Mouse (Mus musculus) bone marrow, adult 2 months (tissue): ENCODE measurements around the gene Ntsr1. TPM values are rescaled to one million over a fixed set of nuclear protein-coding genes. Genes with fewer than 3 reads are reported as not detected.

ENCODE experiments used
- H3K27ac ChIP-seq: fragments of 200-500 bp; 2 replicates; pipeline ENCODE4 v1.5.1; 2012; ENCODE audit warnings: low read depth, mild to moderate bottlenecking, control low read depth, inconsistent platforms, low read length; ENCODE audit not compliant: control insufficient read depth, poor library complexity, insufficient read depth
- H3K4me1 ChIP-seq: fragments of 200-500 bp; 2 replicates; pipeline ENCODE4 v1.6.1; 2011; ENCODE audit warnings: low read length; ENCODE audit not compliant: control insufficient read depth, insufficient read depth
- H3K4me3 ChIP-seq: fragments of 200-500 bp; replicated peaks from 2 replicates; pipeline ENCODE3; 2011; ENCODE audit warnings: mild to moderate bottlenecking, low read depth, low read length, control low read depth; ENCODE audit not compliant: control insufficient read depth
- CTCF ChIP-seq: fragments of 200-500 bp; IDR thresholded peaks from 2 replicates; pipeline ENCODE4 v1.5.1; 2011; ENCODE audit warnings: low read length, control low read depth; ENCODE audit not compliant: control insufficient read depth, insufficient read depth
- POLR2A ChIP-seq: fragments of 200-500 bp; IDR thresholded peaks from 2 replicates; pipeline ENCODE4 v1.6.1; 2011; ENCODE audit warnings: low read depth, mild to moderate bottlenecking, control low read depth, low read length, borderline replicate concordance; ENCODE audit not compliant: control insufficient read depth
- WGBS: fragments of 180-500 bp; shearing (Covaris S2); methylation state at CpG from one replicate; pipeline ENCODE4 v1.1.7; 2018; 5-methylcytosine and 5-hydroxymethylcytosine counted together
- polyA plus RNA-seq: library from polyadenylated mRNA; stranded (reverse); fragments of >200 nt; gene quantifications from 2 replicates; pipeline ENCODE4 v1.2.4, GENCODE M21; 2011; ENCODE audit warnings: low replicate concordance; ENCODE audit not compliant: missing spikeins, insufficient read depth, insufficient read length

The Ntsr1 gene
- polyA plus RNA-seq, 1 experiment = not detected

- 30% methylated on average over 3 of the region's 3 CpGs for WGBS
- Histone ChIP-seq H3K4me3 (no peak overlapping the region), H3K4me1 (no peaks in the 10 kb centered on the region; the same call in 1 of the 2 replicates), H3K27ac (no peak overlapping the region)
- no peak for TF ChIP-seq POLR2A
- TF ChIP-seq CTCF = no peak
Measured at GRCm38 (mm10) chr2:180556470-180556869, 56.7 kb downstream of the Ntsr1 start.

GRCm38 (mm10) chr2:180560245-180560644, 60.5 kb downstream of the Ntsr1 start:
- Histone ChIP-seq H3K4me1 (no peaks in the 10 kb centered on the region; the same call in 1 of the 2 replicates), H3K27ac (no peak overlapping the region), H3K4me3 (no peak overlapping the region)
- TF ChIP-seq POLR2A = no peak
- TF ChIP-seq CTCF = peak; percentile 63
- WGBS = 54% methylated on average over 5 of the region's 5 CpGs

GRCm38 (mm10) chr2:180562146-180562545, 62.4 kb downstream of the Ntsr1 start:
- WGBS = 52% methylated on average over 5 of the region's 5 CpGs
- Histone ChIP-seq H3K4me1 (no peaks in the 10 kb centered on the region), H3K27ac (no peak overlapping the region), H3K4me3 (no peak overlapping the region)
- TF ChIP-seq POLR2A (no peak), CTCF (no peak)

- Histone ChIP-seq H3K4me1 (no peaks in the 10 kb centered on the region), H3K27ac (no peak overlapping the region), H3K4me3 (no peak overlapping the region)
- TF ChIP-seq POLR2A (no peak), CTCF (no peak)
- WGBS = 58% methylated on average over 6 of the region's 6 CpGs
Measured at GRCm38 (mm10) chr2:180563296-180563695, 63.5 kb downstream of the Ntsr1 start.

- no peak for TF ChIP-seq POLR2A
- no peak for TF ChIP-seq CTCF
Measured at GRCm38 (mm10) chr2:180563841-180564240, 64.1 kb downstream of the Ntsr1 start.

GRCm38 (mm10) chr2:180566240-180566913, 66.6 kb downstream of the Ntsr1 start:
- WGBS = 34% methylated on average over 13 of the region's 13 CpGs
- H3K4me3 ChIP-seq = no peak overlapping the region
- no peaks in the 10 kb centered on the region for H3K4me1 ChIP-seq
- no peak overlapping the region for H3K27ac ChIP-seq
- peak; percentile 77 for TF ChIP-seq CTCF
- TF ChIP-seq POLR2A = no peak

More at GRCm38 (mm10) chr2:180563841-180564240, 64.1 kb downstream of the Ntsr1 start:
- H3K4me3 ChIP-seq = no peak overlapping the region
- no peak overlapping the region for H3K27ac ChIP-seq
- H3K4me1 ChIP-seq = no peaks in the 10 kb centered on the region
- 57% methylated on average over 5 of the region's 5 CpGs for WGBS

- Histone ChIP-seq H3K27ac (no peak overlapping the region), H3K4me1 (no peaks in the 10 kb centered on the region), H3K4me3 (no peak overlapping the region)
- TF ChIP-seq POLR2A (no peak), CTCF (no peak)
- 21% methylated on average over 3 of the region's 3 CpGs for WGBS
Measured at GRCm38 (mm10) chr2:180569028-180569643, 69.4 kb downstream of the Ntsr1 start.

- no peaks in the 10 kb centered on the region for H3K4me1 ChIP-seq
- WGBS = 51% methylated on average over 4 of the region's 4 CpGs
Measured at GRCm38 (mm10) chr2:180576482-180576881, 76.7 kb downstream of the Ntsr1 start.

More at GRCm38 (mm10) chr2:180576482-180576881, 76.7 kb downstream of the Ntsr1 start:
- no peak overlapping the region for H3K4me3 ChIP-seq
- no peak overlapping the region for H3K27ac ChIP-seq
- no peak for TF ChIP-seq CTCF
- TF ChIP-seq POLR2A = no peak
